Comparison of ENCODE assay signal across 19 mouse cellular contexts in genomic region chr3:114507690-114508332, GRCm38 (mm10).
DNase-seq lines count a peak whose midpoint lies in the region; ATAC-seq lines count a peak whose summit lies in the region.
"Had no signal": no experiment of that assay in that cellular context is flagged by ENCODE, and none has a peak within 500 bp of the region (broad histone marks: within the 10 kb centered on the region; RNA-seq: fewer than 3 reads in every experiment).

No protein-coding gene starts in this region.

- H3K9me3 ChIP-seq in forebrain, embryonic 11.5 days (ENCODE audit: control insufficient read depth, low read length): no peaks in the 10 kb centered on the region
- H3K9me3 ChIP-seq in forebrain, embryonic 10.5 days: no peaks in the 10 kb centered on the region
- no peaks in the 10 kb centered on the region for H3K9me3 ChIP-seq in midbrain, embryonic 16.5 days (replicated peaks; ENCODE audit: control insufficient read depth, low read length, poor library complexity, severe bottlenecking)
- H3K9me3 ChIP-seq in liver, embryonic 12.5 days (replicated peaks): no peaks in the 10 kb centered on the region
- H3K9me3 ChIP-seq: embryonic facial prominence, embryonic 13.5 days had no signal

- H3K27me3 ChIP-seq in forebrain, embryonic 11.5 days (ENCODE audit: control insufficient read depth, insufficient read depth, low read length): no peaks in the 10 kb centered on the region
- no peaks in the 10 kb centered on the region for H3K27me3 ChIP-seq in forebrain, embryonic 10.5 days (ENCODE audit: poor library complexity, severe bottlenecking)
- H3K27me3 ChIP-seq in midbrain, embryonic 16.5 days (ENCODE audit: control insufficient read depth, insufficient read depth, low read depth, low read length): no peaks in the 10 kb centered on the region
- no peaks in the 10 kb centered on the region for H3K27me3 ChIP-seq in liver, embryonic 12.5 days (replicated peaks)
- H3K27me3 ChIP-seq: CH12.LX; embryonic facial prominence, embryonic 13.5 days had no signal

- H3K4me3 ChIP-seq in forebrain, embryonic 11.5 days (ENCODE audit: low read depth, low read length): no peak overlapping the region
- H3K4me3 ChIP-seq in forebrain, embryonic 10.5 days: no peak overlapping the region
- H3K4me3 ChIP-seq in midbrain, embryonic 16.5 days (ENCODE audit: low read depth, low read length): no peak overlapping the region
- H3K4me3 ChIP-seq in liver, embryonic 12.5 days: no peak overlapping the region
- H3K4me3 ChIP-seq: embryonic facial prominence, embryonic 13.5 days had no signal

- DNase-seq in forebrain, embryonic 11.5 days (ENCODE audit: low spot score): no peak
- no peak for DNase-seq in forebrain, embryonic 10.5 days (ENCODE audit: extremely low spot score, low spot score)
- DNase-seq in embryo, embryonic 11 days: peak; percentile 25
- peak; percentile 13 for DNase-seq in forelimb bud, embryonic 11.5 days (ENCODE audit: low read depth, low spot score)
- DNase-seq in heart, adult 9 months (ENCODE audit: low spot score in 2 of 2): no peak
- no peak for DNase-seq in adrenal gland, postnatal 14 days
- DNase-seq: adrenal gland, postnatal 25 days; cerebellum, postnatal 14 days; gastrocnemius, postnatal 14 days; heart, postnatal 36 days; kidney, adult 11 months; kidney, postnatal 36 days; thymus, adult 2 months had no signal

- no peak overlapping the region for H3K27ac ChIP-seq in forebrain, embryonic 11.5 days (ENCODE audit: low read depth, low read length)
- H3K27ac ChIP-seq in forebrain, embryonic 10.5 days: no peak overlapping the region
- H3K27ac ChIP-seq in midbrain, embryonic 16.5 days (ENCODE audit: low read length): no peak overlapping the region
- H3K27ac ChIP-seq in liver, embryonic 12.5 days: no peak overlapping the region
- H3K27ac ChIP-seq: embryonic facial prominence, embryonic 13.5 days had no signal

- no peaks in the 10 kb centered on the region for H3K4me1 ChIP-seq in forebrain, embryonic 11.5 days (replicated peaks; ENCODE audit: control insufficient read depth, insufficient read depth, low read length)
- no peaks in the 10 kb centered on the region for H3K4me1 ChIP-seq in forebrain, embryonic 10.5 days
- H3K4me1 ChIP-seq in midbrain, embryonic 16.5 days (ENCODE audit: control insufficient read depth, insufficient read depth, low read length): no peaks in the 10 kb centered on the region; the same call in 1 of the 2 replicates
- no peaks in the 10 kb centered on the region for H3K4me1 ChIP-seq in liver, embryonic 12.5 days
- H3K4me1 ChIP-seq: embryonic facial prominence, embryonic 13.5 days had no signal

- H3K4me2 ChIP-seq in forebrain, embryonic 11.5 days (ENCODE audit: low read depth, low read length, severe bottlenecking): no peak overlapping the region
- no peak overlapping the region for H3K4me2 ChIP-seq in midbrain, embryonic 16.5 days (ENCODE audit: low read length)
- no peak overlapping the region for H3K4me2 ChIP-seq in liver, embryonic 12.5 days
- H3K4me2 ChIP-seq: embryonic facial prominence, embryonic 13.5 days; heart, embryonic 11.5 days; liver, embryonic 11.5 days had no signal

- 72% methylated on average over 7 of the region's 7 CpGs for WGBS in forebrain, embryonic 11.5 days
- 81% methylated on average over 7 of the region's 7 CpGs for WGBS in forebrain, embryonic 10.5 days
- 61% methylated on average over 7 of the region's 7 CpGs for WGBS in midbrain, embryonic 16.5 days
- WGBS in liver, embryonic 12.5 days (ENCODE audit: insufficient replicate concordance): 64% methylated on average over 7 of the region's 7 CpGs

- ATAC-seq in forebrain, embryonic 11.5 days (replicated peaks; ENCODE audit: low FRiP score): peak; percentile 52; the same call in 1 of the 2 replicates
- ATAC-seq in midbrain, embryonic 16.5 days: peak; percentile 80
- ATAC-seq in liver, embryonic 12.5 days: no peak

- H3K9ac ChIP-seq in forebrain, embryonic 11.5 days (ENCODE audit: low read length): no peak overlapping the region
- H3K9ac ChIP-seq in midbrain, embryonic 16.5 days (ENCODE audit: low read depth, low read length): no peak overlapping the region
- no peak overlapping the region for H3K9ac ChIP-seq in liver, embryonic 12.5 days
- H3K9ac ChIP-seq: embryonic facial prominence, embryonic 13.5 days had no signal

- H3K36me3 ChIP-seq in forebrain, embryonic 11.5 days (ENCODE audit: control insufficient read depth, insufficient read depth, low read length): no peaks in the 10 kb centered on the region
- no peaks in the 10 kb centered on the region for H3K36me3 ChIP-seq in forebrain, embryonic 10.5 days (replicated peaks)
- no peaks in the 10 kb centered on the region for H3K36me3 ChIP-seq in midbrain, embryonic 16.5 days (ENCODE audit: control insufficient read depth, insufficient read depth, low read length)
- H3K36me3 ChIP-seq in liver, embryonic 12.5 days: no peaks in the 10 kb centered on the region
- H3K36me3 ChIP-seq: embryonic facial prominence, embryonic 13.5 days had no signal

Comparison
In these comparisons a context has a peak if more than half of its experiments do, and no peak if none do; other contexts are left out.
1. DNase-seq: peak in embryo, embryonic 11 days (single experiment) and forelimb bud, embryonic 11.5 days (single experiment); none in forebrain, embryonic 11.5 days (single experiment), forebrain, embryonic 10.5 days (single experiment), heart, adult 9 months (0 of 2) and adrenal gland, postnatal 14 days (single experiment).